Mouse (Mus musculus): ENCODE measurements around the gene Rnf149. TPM values are rescaled to one million over a fixed set of nuclear protein-coding genes. Genes with fewer than 3 reads are reported as not detected.

Gene Rnf149
- polyA plus RNA-seq (2015; fragmentation: Nextera tagmentation; extraction: Ambion mirVana): 26.4 and 27.7 TPM in 2 replicates

DNA sequence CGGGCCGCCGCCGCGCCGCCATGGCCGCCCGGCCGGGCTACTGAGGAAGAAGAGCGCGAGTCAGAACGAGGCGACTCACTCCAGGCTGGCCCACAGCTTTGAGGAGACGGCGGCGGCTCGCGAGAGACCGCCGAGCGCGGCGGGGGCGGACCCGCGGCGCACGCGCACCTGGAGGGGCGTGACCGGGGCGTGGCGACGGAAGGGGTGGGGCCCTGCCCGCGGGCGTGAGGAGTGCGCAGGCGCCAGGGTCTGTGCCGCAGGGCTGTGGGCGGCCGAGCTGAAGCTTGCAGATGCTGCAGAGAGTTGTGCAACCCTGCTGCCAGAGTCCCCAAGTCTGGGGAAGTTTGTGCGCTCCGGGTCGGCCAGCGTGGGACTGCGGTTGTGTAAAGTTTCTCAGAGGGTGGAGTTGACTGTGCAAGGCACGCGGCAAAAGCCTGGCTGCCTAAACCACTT is at the start of gene Rnf149:
Gene Rnf149, minus strand, starts transcription at position 153 of the 453 bp plus-strand sequence.
- under 1% methylated on average over 48 of the region's 49 CpGs for WGBS
- H3K27me3 ChIP-seq (ENCODE audit: insufficient read depth, low read length): no peaks in the 10 kb centered on the region
- H3K36me3 ChIP-seq (ENCODE audit: insufficient read depth, low read length): no peaks in the 10 kb centered on the region
- peak within 1 kb of the TSS; percentile 94 for H3K4me2 ChIP-seq (ENCODE audit: low read length)
- DNase-seq (ENCODE audit: low spot score): peak; percentile 96
- peak within 1 kb of the TSS; percentile 96 for H3K9ac ChIP-seq (ENCODE audit: low read depth, low read length)
- H3K27ac ChIP-seq: peak within 1 kb of the TSS; percentile 99
- H3K4me1 ChIP-seq (replicated peaks; ENCODE audit: insufficient read depth, low read length): peaks cover 7% of the 10 kb centered on the region; the same call in 1 of the 2 replicates
- peak within 1 kb of the TSS; percentile 95 for H3K4me3 ChIP-seq (replicated peaks; ENCODE audit: low read depth, low read length)
- no peak for TF ChIP-seq CTCF (IDR thresholded peaks at IDR 0.05; ENCODE audit: low read depth)
- no peaks in the 10 kb centered on the region for H3K9me3 ChIP-seq (replicated peaks; ENCODE audit: low read length)
- peak; percentile 96 for ATAC-seq (replicated peaks; ENCODE audit: low FRiP score, low read depth)

DNA sequence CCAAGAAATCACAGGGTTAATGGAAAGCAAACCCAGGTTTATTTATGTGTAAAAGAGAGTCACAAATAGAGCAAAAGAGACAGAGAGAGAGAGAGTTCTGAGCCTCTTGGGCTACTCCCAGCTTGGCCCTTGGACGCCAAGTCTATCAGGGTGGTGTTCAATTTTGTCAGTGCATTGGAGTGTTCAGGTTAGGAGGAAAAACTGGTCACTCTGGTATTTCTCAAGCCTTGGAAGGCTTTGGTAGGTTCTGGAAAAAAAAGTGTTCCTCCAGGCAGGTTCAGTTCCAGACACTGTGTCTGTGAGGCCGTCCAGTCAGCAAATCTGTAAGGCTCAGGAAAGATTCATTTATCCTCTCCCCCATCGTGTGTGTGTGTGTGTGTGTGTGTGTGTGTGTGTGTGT is 48.3 kb upstream of the Rnf149 start:
- no peak for TF ChIP-seq CTCF (IDR thresholded peaks at IDR 0.05; ENCODE audit: low read depth)
- H3K9me3 ChIP-seq (replicated peaks; ENCODE audit: low read length): no peaks in the 10 kb centered on the region
- no peaks in the 10 kb centered on the region for H3K36me3 ChIP-seq (ENCODE audit: insufficient read depth, low read length)
- H3K9ac ChIP-seq (ENCODE audit: low read depth, low read length): no peak overlapping the region
- H3K4me3 ChIP-seq (replicated peaks; ENCODE audit: low read depth, low read length): no peak overlapping the region
- no peak for DNase-seq (ENCODE audit: low spot score)
- H3K4me1 ChIP-seq (replicated peaks; ENCODE audit: insufficient read depth, low read length): no peaks in the 10 kb centered on the region
- 23% methylated on average over 3 of the region's 3 CpGs for WGBS
- no peak overlapping the region for H3K4me2 ChIP-seq (ENCODE audit: low read length)
- H3K27me3 ChIP-seq (ENCODE audit: insufficient read depth, low read length): no peaks in the 10 kb centered on the region
- H3K27ac ChIP-seq: no peak overlapping the region
- ATAC-seq (replicated peaks; ENCODE audit: low FRiP score, low read depth): no peak

DNA sequence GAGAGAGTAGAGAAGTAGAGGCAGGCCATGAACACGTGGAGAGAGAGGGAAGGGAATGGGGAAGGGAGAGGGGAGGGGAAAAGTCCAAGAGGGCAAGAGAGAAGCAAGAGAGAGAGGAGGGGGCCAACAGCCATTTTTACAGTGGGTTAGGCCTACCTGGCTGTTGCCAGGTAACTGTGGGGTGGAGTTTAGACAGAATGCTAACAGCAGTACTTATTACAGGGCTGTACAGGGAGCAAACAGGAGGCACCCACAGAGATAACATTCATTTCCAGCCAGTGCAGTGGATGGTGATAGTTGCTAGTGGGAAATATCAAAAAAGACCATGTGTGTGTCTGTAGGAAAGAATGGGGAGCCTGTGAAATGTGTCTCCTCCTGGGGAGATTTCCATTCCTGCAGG is 46.5 kb upstream of the Rnf149 start:
- Histone ChIP-seq H3K36me3 (ENCODE audit: insufficient read depth, low read length) (no peaks in the 10 kb centered on the region), H3K4me1 (replicated peaks; ENCODE audit: insufficient read depth, low read length) (no peaks in the 10 kb centered on the region), H3K4me2 (ENCODE audit: low read length) (no peak overlapping the region), H3K9ac (ENCODE audit: low read depth, low read length) (no peak overlapping the region), H3K27me3 (ENCODE audit: insufficient read depth, low read length) (no peaks in the 10 kb centered on the region), H3K9me3 (replicated peaks; ENCODE audit: low read length) (no peaks in the 10 kb centered on the region), H3K4me3 (replicated peaks; ENCODE audit: low read depth, low read length) (no peak overlapping the region), H3K27ac (no peak overlapping the region)
- DNase-seq (ENCODE audit: low spot score) (no peak), ATAC-seq (replicated peaks; ENCODE audit: low FRiP score, low read depth) (no peak)
- TF ChIP-seq CTCF (IDR thresholded peaks at IDR 0.05; ENCODE audit: low read depth): no peak
- 33% methylated on average over 1 of the region's 1 CpGs for WGBS

DNA sequence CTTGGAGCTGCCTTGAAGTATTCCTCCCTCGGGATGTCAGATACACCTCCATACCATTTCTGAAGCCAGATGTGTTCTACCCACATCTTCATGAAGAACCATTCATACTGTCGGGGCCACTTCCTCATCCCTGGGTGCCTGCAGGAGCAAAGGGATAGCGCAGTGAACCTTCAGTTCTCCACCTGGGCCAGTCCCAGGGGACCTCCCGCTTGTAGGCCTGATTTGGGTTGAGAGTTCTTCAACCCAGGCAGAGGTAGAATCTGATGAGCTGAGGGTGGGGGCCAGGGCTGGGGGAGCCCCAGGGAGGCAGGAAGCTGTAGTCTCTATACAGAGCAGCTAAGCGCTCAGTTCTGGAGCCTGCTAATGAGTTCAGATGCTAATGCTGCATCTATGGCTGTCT is 45.9 kb upstream of the Rnf149 start:
- Histone ChIP-seq H3K27me3 (ENCODE audit: insufficient read depth, low read length) (no peaks in the 10 kb centered on the region), H3K4me2 (ENCODE audit: low read length) (no peak overlapping the region), H3K36me3 (ENCODE audit: insufficient read depth, low read length) (no peaks in the 10 kb centered on the region), H3K9ac (ENCODE audit: low read depth, low read length) (no peak overlapping the region), H3K9me3 (replicated peaks; ENCODE audit: low read length) (no peaks in the 10 kb centered on the region), H3K4me1 (replicated peaks; ENCODE audit: insufficient read depth, low read length) (no peaks in the 10 kb centered on the region), H3K27ac (no peak overlapping the region), H3K4me3 (replicated peaks; ENCODE audit: low read depth, low read length) (no peak overlapping the region)
- WGBS: 95% methylated on average over 5 of the region's 5 CpGs
- DNase-seq (ENCODE audit: low spot score) (no peak), ATAC-seq (replicated peaks; ENCODE audit: low FRiP score, low read depth) (no peak)
- no peak for TF ChIP-seq CTCF (IDR thresholded peaks at IDR 0.05; ENCODE audit: low read depth)

DNA sequence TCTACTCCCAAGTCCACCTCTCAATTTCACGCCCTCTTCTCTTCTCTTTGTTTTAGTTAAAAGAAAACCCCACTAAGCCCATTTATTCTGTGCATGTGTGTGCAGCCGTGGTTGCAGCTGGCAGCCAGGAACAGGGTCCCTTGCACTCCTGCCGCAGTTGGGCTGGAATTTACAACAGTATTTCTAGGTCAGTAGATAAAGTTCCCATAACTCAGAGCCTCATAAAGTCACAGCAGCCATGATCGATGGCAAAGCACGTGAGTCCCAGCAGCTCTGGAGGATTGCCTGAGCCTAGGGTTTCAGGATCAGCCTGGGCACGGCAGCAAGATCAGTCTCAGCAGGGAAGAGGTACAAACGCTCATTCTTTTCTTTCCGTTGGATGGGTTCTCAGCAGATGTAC is 41.3 kb upstream of the Rnf149 start:
- no peak for TF ChIP-seq CTCF (IDR thresholded peaks at IDR 0.05; ENCODE audit: low read depth)
- H3K9me3 ChIP-seq (replicated peaks; ENCODE audit: low read length): no peaks in the 10 kb centered on the region
- no peak overlapping the region for H3K4me3 ChIP-seq (replicated peaks; ENCODE audit: low read depth, low read length)
- H3K27ac ChIP-seq: no peak overlapping the region
- no peaks in the 10 kb centered on the region for H3K27me3 ChIP-seq (ENCODE audit: insufficient read depth, low read length)
- H3K4me1 ChIP-seq (replicated peaks; ENCODE audit: insufficient read depth, low read length): no peaks in the 10 kb centered on the region
- H3K9ac ChIP-seq (ENCODE audit: low read depth, low read length): no peak overlapping the region
- no peaks in the 10 kb centered on the region for H3K36me3 ChIP-seq (ENCODE audit: insufficient read depth, low read length)
- ATAC-seq (replicated peaks; ENCODE audit: low FRiP score, low read depth): no peak
- peak; percentile 76 for DNase-seq (ENCODE audit: low spot score)
- 12% methylated on average over 8 of the region's 8 CpGs for WGBS
- H3K4me2 ChIP-seq (ENCODE audit: low read length): no peak overlapping the region

DNA sequence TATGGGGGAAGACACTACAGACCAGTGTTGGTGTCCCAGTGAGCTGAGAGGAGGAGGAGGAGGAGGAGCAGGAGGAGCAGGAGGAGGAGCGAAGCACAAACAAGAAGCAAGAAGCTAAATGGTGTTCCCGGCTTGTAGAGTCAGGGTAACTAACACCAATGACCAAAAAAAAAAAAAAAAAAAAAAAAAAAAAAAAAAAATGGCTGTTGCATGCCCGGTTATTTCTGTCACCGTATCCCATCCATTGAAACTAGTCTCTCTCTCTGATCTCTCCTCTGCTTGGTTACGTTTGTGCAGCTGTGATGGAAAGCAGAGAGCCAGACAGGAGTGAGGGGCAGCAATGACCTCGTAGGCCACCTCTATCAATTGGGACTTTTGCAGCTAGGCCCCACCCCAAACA is 38.3 kb upstream of the Rnf149 start:
- WGBS: 53% methylated on average over 6 of the region's 6 CpGs

More for the DNA sequence above, 38.3 kb upstream of the Rnf149 start:
- Histone ChIP-seq H3K27me3 (ENCODE audit: insufficient read depth, low read length) (no peaks in the 10 kb centered on the region), H3K4me3 (replicated peaks; ENCODE audit: low read depth, low read length) (no peak overlapping the region), H3K4me2 (ENCODE audit: low read length) (no peak overlapping the region), H3K9ac (ENCODE audit: low read depth, low read length) (no peak overlapping the region), H3K27ac (no peak overlapping the region), H3K36me3 (ENCODE audit: insufficient read depth, low read length) (no peaks in the 10 kb centered on the region), H3K4me1 (replicated peaks; ENCODE audit: insufficient read depth, low read length) (0 out of 2 replicates have a peak, but pooled peaks cover 2% of the 10 kb centered on the region), H3K9me3 (replicated peaks; ENCODE audit: low read length) (no peaks in the 10 kb centered on the region)
- no peak for ATAC-seq (replicated peaks; ENCODE audit: low FRiP score, low read depth)
- no peak for DNase-seq (ENCODE audit: low spot score)
- TF ChIP-seq CTCF (IDR thresholded peaks at IDR 0.05; ENCODE audit: low read depth): no peak

Data from kidney, postnatal 0 days (tissue).